Mouse (Mus musculus): Measurements from ENCODE around the gene Fam166a.
"Not testable (repeated sequence)": the region's sequence is repeated elsewhere in the genome, so short reads cannot be mapped to it uniquely, and the experiment has no call there.

Fam166a gene

DNA sequence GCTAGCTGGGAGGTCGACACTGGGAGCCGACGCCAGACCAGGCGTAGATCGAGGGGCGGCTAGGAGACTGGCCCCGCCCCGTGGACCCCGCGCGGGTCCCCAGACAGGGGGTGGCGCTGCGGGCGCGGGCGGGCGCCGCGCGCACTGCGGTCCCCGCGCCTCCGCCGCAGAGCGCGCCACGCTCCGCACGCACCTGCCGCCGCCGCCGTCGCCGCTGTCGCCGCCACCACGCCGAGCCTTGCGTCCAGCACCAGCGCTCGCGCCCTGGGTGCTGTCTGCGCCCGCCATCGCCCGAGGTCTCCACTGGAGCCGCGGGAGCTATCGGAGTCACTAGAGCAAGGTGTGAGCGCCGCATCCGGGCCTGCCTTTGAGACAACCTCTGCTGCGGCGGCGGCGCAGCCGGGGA is 23.6 kb downstream of the Fam166a start, which contains the start of the genes Rnf208 and Cysrt1:
TSS of gene Rnf208 (plus strand) at position 155 of the 406 bp plus-strand sequence.
TSS of gene Cysrt1 (minus strand) at position 352 of the 406 bp plus-strand sequence.
- DNase-seq (ENCODE audit: low spot score in 2 of 2): no peak

DNA sequence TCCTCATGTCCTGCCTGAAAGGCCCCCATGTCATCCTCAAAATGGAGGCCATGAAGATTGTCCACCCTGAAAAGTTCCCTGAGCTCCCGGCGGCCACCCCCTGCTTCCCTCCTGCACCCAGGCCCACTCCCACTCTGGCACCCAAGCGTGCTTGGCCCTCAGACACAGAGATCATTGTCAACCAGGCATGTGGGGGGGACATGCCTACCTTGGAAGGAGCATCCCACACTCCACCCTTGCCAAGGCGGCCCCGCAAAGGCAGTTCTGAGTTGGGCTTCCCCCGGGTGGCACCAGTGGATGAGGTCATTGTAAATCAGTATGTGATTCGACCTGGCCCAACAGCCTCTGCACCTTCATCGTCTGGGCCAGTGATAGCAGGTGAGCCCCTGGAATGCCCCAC is 24.8 kb downstream of the Fam166a start:
- DNase-seq (ENCODE audit: low spot score in 2 of 2): no peak

DNA sequence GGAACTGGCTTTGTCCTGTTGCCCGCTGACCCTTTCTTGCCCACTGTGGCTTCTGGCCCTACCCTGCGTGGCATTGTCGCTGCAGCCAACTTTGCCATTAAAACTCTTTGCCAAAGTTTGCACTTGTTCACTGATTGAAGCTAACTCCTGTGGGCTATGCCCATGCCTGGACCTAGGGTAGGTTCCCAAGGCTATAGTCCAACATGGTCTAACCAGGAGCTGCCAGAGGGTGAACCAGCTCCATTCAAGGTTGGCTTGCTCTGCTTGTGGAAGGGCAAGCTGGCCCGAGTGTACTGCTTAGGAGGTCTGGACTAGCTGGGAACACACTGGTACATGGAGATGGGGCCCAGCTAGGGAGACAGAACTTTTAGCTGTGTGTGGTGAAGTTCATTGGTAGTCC is 25.6 kb downstream of the Fam166a start:
- DNase-seq (ENCODE audit: low spot score in 2 of 2): no peak

DNA sequence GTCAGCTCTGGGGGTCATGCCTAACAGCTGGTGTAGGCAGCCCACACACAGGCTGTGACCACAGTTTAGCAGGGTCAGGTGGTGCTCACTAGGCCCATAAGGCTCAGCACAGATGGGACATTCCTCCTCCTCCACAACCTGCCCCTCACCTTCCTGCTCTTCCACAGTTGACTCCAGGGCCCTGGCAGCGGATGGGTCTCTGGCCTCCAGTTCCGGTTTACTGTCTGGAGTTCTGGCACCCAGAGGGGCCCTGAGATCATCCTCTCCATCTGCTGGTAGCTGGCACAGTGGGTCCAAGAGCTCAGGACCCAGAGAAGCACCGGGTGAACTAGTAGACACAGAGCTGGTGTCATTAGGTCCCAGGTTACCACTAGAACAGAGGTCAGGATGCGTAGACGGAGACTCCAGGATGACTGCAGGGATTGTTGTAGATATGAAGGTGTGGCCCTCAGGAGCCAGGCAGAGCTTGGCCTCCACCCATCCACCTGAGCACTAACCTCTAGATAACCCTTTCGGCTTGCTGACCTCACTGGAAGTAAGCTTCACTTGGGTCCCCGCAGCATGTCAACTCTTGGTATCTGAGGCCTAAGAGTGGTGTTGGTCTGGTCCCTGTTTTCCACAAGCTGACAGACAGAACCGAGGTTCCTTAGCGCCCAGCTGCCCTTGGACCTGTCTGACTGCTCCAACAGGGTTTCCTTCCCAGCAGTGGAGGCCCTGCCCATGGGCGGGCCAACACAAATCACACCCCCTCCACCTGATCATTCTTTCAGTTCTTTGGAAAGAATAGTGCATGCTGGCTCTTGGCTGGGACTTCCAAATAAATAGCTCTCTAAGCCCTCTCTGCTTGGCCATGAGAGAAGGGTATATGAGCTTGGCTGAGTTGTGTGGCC is 27.9 kb downstream of the Fam166a start, which contains the start of gene AL732309.1:
TSS of gene AL732309.1 (minus strand) at position 681 of the 890 bp plus-strand sequence.
- DNase-seq (ENCODE audit: low spot score in 2 of 2): no peak

DNA sequence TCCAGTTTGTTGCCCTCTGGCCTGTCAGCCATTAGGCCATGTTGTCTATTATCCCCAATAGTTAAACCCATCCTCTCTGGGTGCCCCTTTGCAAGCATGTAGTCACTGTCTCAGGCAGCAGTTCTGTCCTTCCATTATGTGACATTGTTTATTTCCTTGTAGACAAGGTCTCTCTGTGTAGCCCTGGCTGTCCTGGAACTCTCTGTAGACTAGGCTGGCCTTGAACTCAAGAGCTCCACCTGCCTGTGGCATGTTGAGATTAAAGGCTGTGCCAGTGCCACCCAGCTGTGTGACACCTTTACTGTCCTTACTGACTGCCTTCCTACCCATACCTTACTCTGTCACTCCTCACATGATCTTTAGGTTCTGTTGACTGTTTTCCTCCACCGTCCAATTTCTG is 33.8 kb downstream of the Fam166a start:
- peak in 1 of 2 experiments; percentile 54 for DNase-seq (ENCODE audit: low spot score in 2 of 2)

DNA sequence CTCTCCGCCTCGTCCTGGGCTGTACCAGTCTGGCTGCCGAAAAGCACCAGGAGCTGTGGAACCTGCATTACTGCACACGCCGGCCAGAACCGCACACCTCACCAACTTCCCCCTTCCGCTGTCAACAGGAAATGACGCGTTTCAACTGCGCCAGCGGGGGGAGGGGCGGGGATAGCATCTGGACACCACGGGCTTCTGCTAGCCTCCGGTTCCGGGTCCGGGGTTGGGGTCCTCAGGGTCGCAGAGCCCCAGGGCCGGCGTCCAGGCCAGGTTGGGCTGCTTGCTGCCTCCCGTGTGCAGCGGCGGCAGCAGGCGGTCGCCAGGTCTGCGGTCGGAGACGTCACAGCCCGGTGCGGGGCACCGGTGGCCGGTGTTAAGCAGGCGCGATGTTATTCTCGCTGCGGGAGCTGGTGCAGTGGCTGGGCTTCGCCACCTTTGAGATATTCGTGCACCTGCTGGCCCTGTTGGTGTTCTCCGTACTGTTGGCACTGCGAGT is 36.8 kb downstream of the Fam166a start, which contains the start of gene Tmem203:
TSS of gene Tmem203 (plus strand) at position 156 of the 496 bp plus-strand sequence.
- peak; percentile 87 to 93 for DNase-seq (ENCODE audit: low spot score in 2 of 2)

DNA sequence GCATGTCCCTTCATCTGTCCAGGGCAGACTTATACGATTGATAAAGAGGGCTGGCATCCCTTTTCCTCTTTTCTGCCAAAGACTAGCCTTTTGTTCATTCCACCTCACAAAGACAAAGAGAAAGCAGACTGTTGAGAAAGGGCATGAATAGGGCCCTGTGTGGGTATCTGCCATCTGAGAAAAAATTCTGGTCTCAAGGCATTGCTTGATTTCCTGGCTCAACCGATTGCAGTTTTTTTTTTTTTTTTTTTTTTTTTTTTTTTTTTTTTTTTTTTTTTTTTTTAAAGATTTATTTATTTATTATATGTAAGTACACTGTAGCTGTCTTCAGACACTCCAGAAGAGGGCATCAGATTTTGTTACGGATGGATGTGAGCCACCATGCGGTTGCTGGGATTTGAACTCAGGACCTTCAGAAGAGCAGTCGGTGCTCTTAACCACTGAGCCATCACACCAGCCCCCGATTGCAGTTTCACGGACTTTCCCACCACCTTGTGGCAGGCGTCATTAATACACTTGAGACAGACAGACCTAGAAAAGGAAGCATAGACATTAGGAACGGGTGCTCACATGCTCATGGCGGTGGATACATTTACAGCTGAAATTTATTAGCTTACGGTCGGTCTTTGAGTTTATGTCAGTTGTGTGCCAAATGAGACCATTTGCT is 38.0 kb downstream of the Fam166a start:
- peak; percentile 41 to 82 for DNase-seq (ENCODE audit: low spot score in 2 of 2)

DNA sequence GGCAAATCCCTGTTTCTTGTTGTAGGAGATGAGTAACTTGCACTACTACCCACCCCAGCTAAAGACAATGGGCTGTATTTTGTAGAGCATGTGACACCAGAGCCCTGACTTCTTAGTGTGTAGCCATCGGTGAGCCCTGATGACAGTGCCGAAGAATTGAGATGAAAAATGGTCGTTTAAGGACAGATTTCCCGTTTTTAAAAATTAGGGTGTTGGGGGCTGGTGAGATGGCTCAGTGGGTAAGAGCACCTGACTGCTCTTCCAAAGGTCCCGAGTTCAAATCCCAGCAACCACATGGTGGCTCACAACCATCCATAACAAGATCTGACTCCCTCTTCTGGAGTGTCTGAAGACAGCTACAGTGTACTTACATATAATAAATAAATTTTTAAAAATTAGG is 38.7 kb downstream of the Fam166a start:
- not testable (repeated sequence) for DNase-seq (ENCODE audit: low spot score in 2 of 2)

DNA sequence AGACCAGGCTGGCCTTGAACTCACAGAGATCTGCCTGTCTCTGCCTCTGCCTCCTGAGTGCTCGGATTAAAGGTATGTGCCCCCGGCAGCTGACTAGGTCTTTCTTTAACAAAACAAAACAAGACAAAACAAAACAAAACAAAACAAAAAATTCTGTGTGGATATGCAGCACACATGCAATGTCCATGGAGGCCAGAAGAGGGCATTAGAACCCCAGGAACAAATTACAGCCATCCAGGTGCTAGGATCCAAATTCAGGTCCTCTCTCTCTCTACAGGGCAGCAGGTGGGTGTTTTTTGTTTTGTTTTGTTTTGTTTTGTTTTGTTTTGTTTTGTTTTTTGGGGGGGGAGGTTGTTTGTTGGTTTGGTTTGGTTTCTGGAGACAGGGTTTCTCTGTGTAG is 40.3 kb downstream of the Fam166a start:
- DNase-seq (ENCODE audit: low spot score in 2 of 2): peak in 1 of 2 experiments; percentile 40

DNA sequence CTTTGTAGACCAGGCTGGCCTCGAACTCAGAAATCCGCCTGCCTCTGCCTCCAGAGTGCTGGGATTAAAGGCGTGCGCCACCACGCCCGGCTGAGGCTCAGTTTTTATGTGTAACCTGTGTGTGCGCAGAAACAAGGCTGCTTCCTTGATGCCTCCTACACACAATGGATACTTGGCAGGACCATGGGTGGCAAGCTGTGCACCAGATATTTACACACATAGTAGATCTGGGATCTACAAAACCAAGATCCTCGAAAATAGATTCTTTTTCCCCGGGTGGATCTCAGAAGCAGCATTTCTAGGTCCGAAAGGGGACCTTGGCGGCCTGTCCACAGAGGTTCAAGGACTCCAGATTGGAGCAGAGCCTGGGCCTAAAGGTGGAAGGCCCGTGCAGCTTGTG is 43.3 kb downstream of the Fam166a start:
- DNase-seq (ENCODE audit: low spot score in 2 of 2): no peak

DNA sequence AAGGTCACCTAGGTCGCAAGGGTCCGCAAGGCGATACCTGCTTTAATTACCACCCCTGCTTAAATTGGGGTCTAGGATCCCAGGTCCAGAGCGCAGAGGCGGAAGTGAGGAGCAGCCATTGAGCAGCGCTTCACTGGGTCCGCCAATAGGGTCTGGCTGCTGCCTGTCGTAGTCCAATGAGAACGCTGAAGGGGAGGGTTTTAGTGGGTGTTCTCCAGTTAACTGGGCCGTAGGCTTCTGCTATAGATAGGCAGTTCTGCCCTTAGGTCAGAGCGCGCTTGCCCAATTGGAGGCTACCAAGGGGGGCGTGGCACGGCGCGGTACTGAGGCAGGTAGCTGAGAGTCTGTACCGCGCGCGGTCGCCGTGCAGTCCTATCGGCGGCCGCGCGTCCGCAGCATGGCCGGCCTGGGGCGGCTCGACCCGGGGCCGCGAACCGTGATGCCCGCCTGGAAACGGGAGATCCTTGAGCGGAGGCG is 43.8 kb downstream of the Fam166a start, which contains the start of gene Tprn:
TSS of gene Tprn (plus strand) at position 328 of the 477 bp plus-strand sequence.
- DNase-seq (ENCODE audit: low spot score in 2 of 2): peak; percentile 90 to 97

DNA sequence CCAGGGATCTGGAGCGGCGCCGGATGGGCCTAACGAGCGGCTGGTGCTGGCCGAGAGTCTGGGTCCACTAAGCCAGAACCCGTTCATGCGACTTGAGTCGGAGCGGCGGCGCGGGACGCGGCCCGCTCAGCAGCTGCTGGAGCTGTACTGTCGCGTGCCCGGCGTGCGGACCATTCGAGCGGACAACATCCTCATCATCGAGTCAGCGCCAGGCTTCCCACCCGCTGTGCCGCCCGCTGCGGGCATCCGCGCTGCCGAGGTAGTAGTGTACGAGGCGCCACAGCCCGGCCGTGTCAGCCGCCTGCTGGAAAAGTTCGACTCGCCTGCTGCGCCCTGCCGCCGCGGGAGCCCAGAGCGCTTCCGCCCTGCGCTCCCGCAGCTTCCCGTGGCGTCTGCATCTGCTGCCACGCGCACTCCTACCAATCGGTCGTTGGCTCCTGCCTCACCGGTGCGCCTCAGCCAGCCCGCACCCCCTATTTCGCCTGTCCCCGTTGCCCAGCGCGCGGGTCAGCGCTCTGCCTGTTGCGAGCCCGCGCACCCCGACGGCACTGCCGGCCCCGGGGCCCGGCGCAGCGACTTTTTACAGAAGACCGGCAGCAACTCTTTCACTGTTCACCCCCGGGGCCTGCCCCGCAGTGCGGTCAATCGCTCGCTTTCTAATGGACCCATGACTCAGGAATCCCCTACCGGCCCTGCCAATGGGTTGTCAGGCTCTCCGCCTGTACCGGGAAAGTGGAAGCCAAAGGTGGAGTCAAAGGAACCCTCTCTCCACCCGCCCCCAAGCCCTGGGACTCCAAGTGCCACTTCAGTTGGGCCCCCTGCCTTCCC is 44.5 kb downstream of the Fam166a start:
- peak; percentile 56 to 65 for DNase-seq (ENCODE audit: low spot score in 2 of 2)

DNA sequence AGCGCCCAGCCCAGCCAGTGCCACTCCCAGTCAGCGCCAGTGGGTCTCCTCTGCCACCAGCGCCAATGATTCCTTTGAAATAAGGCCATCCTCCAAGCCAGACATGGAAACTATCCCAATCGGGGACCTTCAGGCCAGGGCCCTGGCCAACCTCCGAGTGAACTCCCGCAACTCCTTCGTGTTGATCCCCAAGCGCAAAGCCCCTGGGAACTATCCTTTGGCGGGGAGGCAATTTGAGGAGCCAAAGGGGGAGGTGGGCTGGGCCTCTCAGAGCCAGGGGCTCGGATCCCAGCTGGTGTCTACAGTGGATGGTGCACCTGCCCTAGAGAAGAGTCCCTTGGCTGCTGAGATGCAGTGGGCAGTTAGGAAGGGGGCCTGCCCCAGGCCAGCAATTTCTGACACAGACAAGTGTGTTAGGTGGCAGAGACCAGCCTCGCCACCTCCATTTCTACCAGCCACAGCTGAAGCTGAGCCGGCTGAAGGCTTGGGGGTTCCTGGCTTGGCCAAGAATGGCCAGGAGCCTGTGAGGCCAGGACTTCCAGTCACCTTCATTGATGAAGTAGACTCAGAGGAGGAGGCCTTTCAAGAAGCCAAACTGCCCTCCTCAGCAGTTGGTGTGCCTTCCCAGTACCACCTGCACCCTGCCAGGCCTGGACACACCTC is 45.2 kb downstream of the Fam166a start:
- DNase-seq (ENCODE audit: low spot score in 2 of 2): no peak

DNA sequence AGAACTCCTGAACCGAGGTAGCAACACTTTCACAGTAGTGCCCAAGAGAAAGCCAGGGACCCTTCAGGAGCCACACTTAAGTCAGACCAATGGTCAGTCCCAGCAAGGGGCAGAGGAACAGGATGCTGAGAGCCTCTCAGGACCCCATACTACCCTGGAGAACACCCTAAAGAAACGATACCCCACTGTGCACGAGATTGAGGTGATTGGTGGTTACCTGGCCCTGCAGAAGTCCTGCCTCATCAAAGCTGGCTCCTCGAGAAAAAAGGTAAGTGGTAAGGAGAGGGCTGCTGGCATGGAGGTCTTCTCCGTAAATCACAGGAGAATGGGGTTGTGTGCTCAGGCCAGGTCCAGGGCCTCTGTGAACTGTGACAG is 45.7 kb downstream of the Fam166a start:
- no peak for DNase-seq (ENCODE audit: low spot score in 2 of 2)

DNA sequence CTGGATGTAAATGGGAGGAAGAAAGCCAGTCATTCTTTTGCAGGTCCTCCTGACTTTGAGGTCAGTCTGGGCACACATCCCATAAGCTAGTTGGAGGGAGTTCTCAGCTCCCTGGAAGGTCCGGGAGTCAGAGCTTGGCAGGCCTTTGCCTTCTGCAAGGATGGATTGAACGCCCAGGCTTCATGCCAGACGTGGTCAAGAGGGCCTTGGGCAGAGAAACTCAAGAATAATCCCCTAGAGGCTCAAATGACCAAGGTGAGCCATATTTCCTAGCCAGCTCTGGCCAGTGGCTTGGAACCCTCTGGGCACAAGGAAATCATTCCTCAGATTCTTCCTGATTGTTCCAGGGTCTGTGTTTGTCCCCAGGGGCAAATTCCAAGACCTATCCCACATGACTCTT is 46.3 kb downstream of the Fam166a start:
- DNase-seq (ENCODE audit: low spot score in 2 of 2): no peak

DNA sequence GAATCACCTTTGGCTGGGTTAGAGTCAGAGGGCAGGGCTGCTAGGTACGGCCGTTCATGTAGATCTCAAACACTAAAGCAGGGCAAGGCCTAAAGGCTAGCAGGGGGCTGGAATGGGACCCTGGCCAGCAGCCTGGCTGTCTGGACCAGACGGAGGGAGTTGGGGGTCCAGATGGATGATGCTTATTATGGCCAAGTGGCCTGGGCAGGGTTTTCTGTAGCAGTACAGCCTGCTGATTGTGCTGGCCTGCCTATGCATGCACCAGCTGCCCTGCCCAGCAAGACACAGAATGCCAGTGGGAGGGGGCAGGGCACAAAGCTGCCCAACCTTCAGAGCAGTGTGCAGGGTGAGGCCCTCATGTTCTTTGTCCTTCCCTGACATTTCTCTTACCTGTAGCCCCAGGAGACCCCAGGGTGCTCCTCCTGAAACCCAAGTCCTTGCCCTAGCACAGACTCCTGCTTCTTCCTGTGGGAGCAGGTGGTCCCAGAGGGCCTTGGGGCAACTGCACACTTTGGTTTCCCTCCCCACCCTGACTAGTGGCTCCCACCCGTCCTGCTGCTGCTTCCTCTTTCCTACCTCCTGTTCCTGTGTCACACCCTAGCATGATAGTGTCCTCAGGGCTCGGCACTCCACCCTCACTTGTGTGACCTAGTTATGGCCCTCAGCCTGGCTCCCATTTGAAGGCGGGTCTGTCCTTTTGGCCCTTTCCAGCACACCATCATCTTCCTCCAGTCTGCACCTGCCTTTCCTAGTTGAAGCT is 47.5 kb downstream of the Fam166a start:
- peak in 1 of 2 experiments; percentile 35 for DNase-seq (ENCODE audit: low spot score in 2 of 2)

DNA sequence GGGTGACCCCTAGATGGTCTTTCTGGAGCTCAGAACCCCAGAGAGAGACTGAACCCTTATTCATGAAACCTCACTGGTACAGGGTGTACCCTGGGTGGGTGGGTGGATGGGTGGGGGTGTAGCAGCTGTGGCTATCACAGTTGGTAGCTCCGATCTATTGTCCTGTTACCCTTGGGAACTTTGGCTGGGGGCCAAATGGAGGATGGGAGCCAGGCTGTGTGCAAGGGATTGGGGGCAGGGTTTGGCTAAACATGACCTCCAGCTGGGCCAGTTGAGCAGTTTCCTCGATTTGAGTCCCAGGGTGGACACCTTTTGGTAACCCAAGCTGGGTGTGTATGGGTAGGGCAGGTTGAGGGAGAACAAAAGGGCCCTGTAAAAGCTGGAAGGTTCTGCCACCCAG is 48.2 kb downstream of the Fam166a start:
- no peak for DNase-seq (ENCODE audit: low spot score in 2 of 2)

DNA sequence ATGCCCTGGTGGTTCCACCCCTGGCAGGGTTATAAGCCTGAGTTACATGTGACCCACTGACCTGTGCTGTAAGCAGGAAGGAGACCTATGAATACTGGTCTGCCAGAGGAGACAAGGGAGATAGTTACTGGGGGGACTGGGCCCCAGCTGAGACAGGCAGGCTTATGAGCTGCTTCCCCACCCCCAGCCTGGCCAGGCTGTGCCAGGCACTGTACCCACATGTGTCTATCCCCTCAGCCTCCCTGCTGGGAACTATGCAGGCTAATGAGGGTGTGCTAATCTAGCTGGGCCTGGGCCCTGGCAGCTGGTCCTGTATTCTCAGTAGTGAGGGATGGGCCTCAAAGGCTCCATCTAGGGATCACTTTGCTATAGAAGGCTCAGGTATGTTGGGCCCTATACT is 48.7 kb downstream of the Fam166a start:
- no peak for DNase-seq (ENCODE audit: low spot score in 2 of 2)

DNA sequence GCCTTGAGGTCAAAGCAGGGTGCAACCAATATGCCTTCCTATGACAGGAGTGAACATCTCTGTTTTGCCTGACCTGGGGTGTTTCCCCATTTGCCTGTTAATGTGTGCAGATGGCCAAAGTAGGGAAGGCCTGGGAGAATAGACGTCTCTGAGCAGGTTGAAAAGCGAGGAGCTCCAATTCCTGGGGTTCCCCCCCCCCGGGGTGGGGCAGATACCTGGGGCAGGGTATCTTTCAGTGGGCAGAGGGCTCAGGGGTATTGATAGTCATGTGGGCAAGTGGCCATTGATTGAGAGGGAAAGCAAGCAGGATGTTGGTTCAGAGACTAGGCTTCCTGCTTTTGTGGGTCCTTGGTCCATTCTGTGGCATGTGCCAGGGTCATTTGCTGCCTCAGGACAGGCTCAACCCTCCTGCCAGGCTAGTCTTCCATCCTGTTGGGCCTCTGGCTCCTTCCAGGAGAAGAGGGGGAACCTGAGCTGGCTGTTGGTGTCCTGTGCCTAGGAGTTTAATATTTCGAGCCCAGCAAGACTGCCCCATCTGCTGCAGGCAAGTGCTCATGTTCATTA is 49.3 kb downstream of the Fam166a start:
- no peak for DNase-seq (ENCODE audit: low spot score in 2 of 2)
